Mouse (Mus musculus) megakaryocyte, embryonic 14.5 days (primary cell): ENCODE data around the gene Inpp4b.

Experiments
- FLI1 ChIP-seq: IDR thresholded peaks from 2 replicates; pipeline ENCODE4 v1.6.1; 2012; ENCODE audit warnings: low read length, inconsistent platforms, mixed read lengths
- GATA1 ChIP-seq: IDR thresholded peaks from 3 replicates; pipeline ENCODE4 v1.6.1; 2012; ENCODE audit warnings: mixed read lengths, low read length, inconsistent platforms, borderline replicate concordance

GRCm38 (mm10) chr8:81788498-81788897, 446.1 kb downstream of the Inpp4b start:
- TF ChIP-seq GATA1 (no peak), FLI1 (no peak)
